Mouse (Mus musculus) heart, embryonic 15.5 days (tissue): ENCODE measurements around the gene Gm10447. TPM values are rescaled to one million over a fixed set of nuclear protein-coding genes. Genes with fewer than 3 reads are reported as not detected.

ENCODE experiments used
- ATAC-seq: fragments of 200-750 bp; cut with Nextera tagmentation; replicated peaks from 2 replicates; pipeline ENCODE4 v1.8.0; 2017; ENCODE audit warnings: low read depth, moderate TSS enrichment; ENCODE audit not compliant: insufficient number of reproducible peaks, insufficient read depth, low FRiP score
- H3K27ac ChIP-seq: fragments of 300-500 bp; sonication (generic); 2 replicates; pipeline ENCODE4 v1.5.1; 2015; ENCODE audit warnings: mild to moderate bottlenecking, inconsistent platforms
- H3K27me3 ChIP-seq: fragments of 300-500 bp; sonication (generic); 2 replicates; pipeline ENCODE4 v1.6.1; 2015; ENCODE audit warnings: inconsistent platforms
- H3K36me3 ChIP-seq: fragments of 300-500 bp; sonication (generic); 2 replicates; pipeline ENCODE4 v1.6.1; 2015; ENCODE audit warnings: mild to moderate bottlenecking, inconsistent platforms
- H3K4me1 ChIP-seq: fragments of 300-500 bp; sonication (generic); replicated peaks from 2 replicates; pipeline ENCODE4 v1.6.1; 2015; ENCODE audit warnings: inconsistent platforms
- H3K4me2 ChIP-seq: fragments of 300-500 bp; sonication (generic); 2 replicates; pipeline ENCODE4 v1.6.1; 2015; ENCODE audit warnings: inconsistent platforms, mild to moderate bottlenecking, moderate library complexity
- H3K4me3 ChIP-seq: fragments of 300-500 bp; sonication (generic); 2 replicates; pipeline ENCODE4 v1.5.1; 2015; ENCODE audit warnings: mild to moderate bottlenecking, inconsistent platforms
- H3K9ac ChIP-seq: fragments of 300-500 bp; sonication (generic); 2 replicates; pipeline ENCODE4 v1.6.1; 2015; ENCODE audit warnings: mild to moderate bottlenecking, inconsistent platforms
- H3K9me3 ChIP-seq: fragments of 300-500 bp; sonication (generic); replicated peaks from 2 replicates; pipeline ENCODE4 v1.6.1; 2016; ENCODE audit warnings: inconsistent platforms
- WGBS: fragments of 180-500 bp; shearing (Covaris S2); methylation state at CpG from one replicate; pipeline ENCODE4 v1.1.7; 2015; ENCODE audit warnings: mixed read lengths; 5-methylcytosine and 5-hydroxymethylcytosine counted together
- polyA plus RNA-seq: library from polyadenylated mRNA; unstranded; fragments of >200 nt; fragmentation: Nextera tagmentation; extraction: Ambion mirVana; gene quantifications from 2 replicates; pipeline ENCODE4 v1.2.1, GENCODE M21; 2015

The Gm10447 gene
- polyA plus RNA-seq, 1 experiment from 2014 or later, result not detected

GRCm38 (mm10) chr11:53457372-53457954, 553 bp upstream of the Gm10447 start:
- H3K9ac ChIP-seq, result peak overlapping the region; percentile 68
- peaks cover 14% of the 10 kb centered on the region for H3K27me3 ChIP-seq
- ATAC-seq, result peak; percentile 21; the same call in 1 of the 2 replicates
- H3K27ac ChIP-seq, result peak overlapping the region; percentile 48; the same call in 1 of the 2 replicates
- no peaks in the 10 kb centered on the region for H3K36me3 ChIP-seq
- H3K4me1 ChIP-seq, result peaks cover 5% of the 10 kb centered on the region
- H3K9me3 ChIP-seq, result no peaks in the 10 kb centered on the region
- peak overlapping the region; percentile 95 for H3K4me2 ChIP-seq
- peak overlapping the region; percentile 63 for H3K4me3 ChIP-seq
- 8% methylated on average over 29 of the region's 29 CpGs for WGBS

GRCm38 (mm10) chr11:53453031-53453430, 3.9 kb downstream of the Gm10447 start:
- no peak overlapping the region for H3K9ac ChIP-seq
- no peaks in the 10 kb centered on the region for H3K9me3 ChIP-seq
- H3K4me1 ChIP-seq, result peaks cover 22% of the 10 kb centered on the region
- no peak overlapping the region for H3K4me2 ChIP-seq
- WGBS, result 72% methylated on average over 5 of the region's 5 CpGs
- H3K4me3 ChIP-seq, result no peak overlapping the region
- H3K27ac ChIP-seq, result no peak overlapping the region
- ATAC-seq, result no peak
- H3K27me3 ChIP-seq, result no peaks in the 10 kb centered on the region
- H3K36me3 ChIP-seq, result no peaks in the 10 kb centered on the region

- WGBS, result 95% methylated on average over 9 of the region's 9 CpGs
- no peak overlapping the region for H3K4me3 ChIP-seq
- no peaks in the 10 kb centered on the region for H3K9me3 ChIP-seq
- no peak overlapping the region for H3K27ac ChIP-seq
- H3K36me3 ChIP-seq, result no peaks in the 10 kb centered on the region
- H3K27me3 ChIP-seq, result no peaks in the 10 kb centered on the region
- no peak for ATAC-seq
- H3K4me2 ChIP-seq, result no peak overlapping the region
- H3K4me1 ChIP-seq, result peaks cover 22% of the 10 kb centered on the region
- H3K9ac ChIP-seq, result no peak overlapping the region
Observed at GRCm38 (mm10) chr11:53452396-53452795, 4.5 kb downstream of the Gm10447 start.

- WGBS, result 68% methylated on average over 2 of the region's 2 CpGs
- Histone ChIP-seq H3K27ac (no peak overlapping the region), H3K27me3 (no peaks in the 10 kb centered on the region), H3K36me3 (no peaks in the 10 kb centered on the region), H3K9me3 (no peaks in the 10 kb centered on the region), H3K9ac (no peak overlapping the region), H3K4me1 (peaks cover 18% of the 10 kb centered on the region), H3K4me2 (no peak overlapping the region), H3K4me3 (no peak overlapping the region)
- no peak for ATAC-seq
Observed at GRCm38 (mm10) chr11:53451361-53451760, 5.5 kb downstream of the Gm10447 start.

- no peaks in the 10 kb centered on the region for H3K9me3 ChIP-seq
- no peak overlapping the region for H3K4me3 ChIP-seq
- H3K27me3 ChIP-seq, result no peaks in the 10 kb centered on the region
- WGBS, result 35% methylated on average over 15 of the region's 15 CpGs
- ATAC-seq, result no peak
- peaks cover 18% of the 10 kb centered on the region for H3K4me1 ChIP-seq
- no peak overlapping the region for H3K9ac ChIP-seq
- no peak overlapping the region for H3K4me2 ChIP-seq
- no peaks in the 10 kb centered on the region for H3K36me3 ChIP-seq
- H3K27ac ChIP-seq, result no peak overlapping the region
Observed at GRCm38 (mm10) chr11:53450070-53450705, 6.7 kb downstream of the Gm10447 start.

GRCm38 (mm10) chr11:53448529-53448928, 8.4 kb downstream of the Gm10447 start:
- peak overlapping the region; percentile 31 for H3K27ac ChIP-seq
- no peaks in the 10 kb centered on the region for H3K9me3 ChIP-seq
- ATAC-seq, result peak; percentile 63; the same call in 1 of the 2 replicates

GRCm38 (mm10) chr11:53447996-53448395, 8.9 kb downstream of the Gm10447 start:
- Histone ChIP-seq H3K9me3 (no peaks in the 10 kb centered on the region), H3K27me3 (no peaks in the 10 kb centered on the region), H3K36me3 (no peaks in the 10 kb centered on the region), H3K4me3 (no peak overlapping the region), H3K4me2 (no peak overlapping the region), H3K27ac (peak overlapping the region; percentile 1; the same call in 1 of the 2 replicates), H3K9ac (no peak overlapping the region), H3K4me1 (peaks cover 18% of the 10 kb centered on the region)
- WGBS, result 84% methylated on average over 8 of the region's 8 CpGs
- no peak for ATAC-seq

More at GRCm38 (mm10) chr11:53448529-53448928, 8.4 kb downstream of the Gm10447 start:
- no peak overlapping the region for H3K4me3 ChIP-seq
- H3K4me2 ChIP-seq, result no peak overlapping the region
- H3K4me1 ChIP-seq, result peaks cover 18% of the 10 kb centered on the region
- no peaks in the 10 kb centered on the region for H3K36me3 ChIP-seq
- no peaks in the 10 kb centered on the region for H3K27me3 ChIP-seq
- H3K9ac ChIP-seq, result no peak overlapping the region
- WGBS, result 85% methylated on average over 1 of the region's 1 CpGs

- no peak overlapping the region for H3K27ac ChIP-seq
- ATAC-seq, result no peak
- no peaks in the 10 kb centered on the region for H3K27me3 ChIP-seq
- WGBS, result 80% methylated on average over 13 of the region's 13 CpGs
- no peak overlapping the region for H3K4me3 ChIP-seq
- H3K36me3 ChIP-seq, result no peaks in the 10 kb centered on the region
- no peak overlapping the region for H3K9ac ChIP-seq
- peaks cover 28% of the 10 kb centered on the region for H3K4me1 ChIP-seq
- H3K9me3 ChIP-seq, result no peaks in the 10 kb centered on the region
- no peak overlapping the region for H3K4me2 ChIP-seq
Observed at GRCm38 (mm10) chr11:53446183-53446582, 10.7 kb downstream of the Gm10447 start.

- Histone ChIP-seq H3K27ac (no peak overlapping the region), H3K4me2 (no peak overlapping the region), H3K4me1 (peaks cover 23% of the 10 kb centered on the region), H3K27me3 (no peaks in the 10 kb centered on the region), H3K9me3 (no peaks in the 10 kb centered on the region), H3K9ac (no peak overlapping the region), H3K36me3 (no peaks in the 10 kb centered on the region), H3K4me3 (no peak overlapping the region)
- WGBS, result 35% methylated on average over 13 of the region's 13 CpGs
- no peak for ATAC-seq
Observed at GRCm38 (mm10) chr11:53445562-53445961, 11.3 kb downstream of the Gm10447 start.

- Histone ChIP-seq H3K4me1 (peaks cover 15% of the 10 kb centered on the region), H3K9ac (no peak overlapping the region), H3K9me3 (no peaks in the 10 kb centered on the region), H3K4me2 (no peak overlapping the region), H3K4me3 (no peak overlapping the region), H3K27me3 (no peaks in the 10 kb centered on the region), H3K36me3 (no peaks in the 10 kb centered on the region), H3K27ac (no peak overlapping the region)
- 45% methylated on average over 6 of the region's 6 CpGs for WGBS
- no peak for ATAC-seq
Observed at GRCm38 (mm10) chr11:53443861-53444260, 13.0 kb downstream of the Gm10447 start.

- Histone ChIP-seq H3K9me3 (no peaks in the 10 kb centered on the region), H3K9ac (peak overlapping the region; percentile 36), H3K36me3 (no peaks in the 10 kb centered on the region), H3K27ac (peak overlapping the region; percentile 83), H3K4me2 (peak overlapping the region; percentile 36; the same call in 1 of the 2 replicates), H3K27me3 (no peaks in the 10 kb centered on the region), H3K4me3 (no peak overlapping the region), H3K4me1 (peaks cover 11% of the 10 kb centered on the region)
- 3% methylated on average over 12 of the region's 12 CpGs for WGBS
- ATAC-seq, result no peak
Observed at GRCm38 (mm10) chr11:53441921-53442320, 15.0 kb downstream of the Gm10447 start.

GRCm38 (mm10) chr11:53436338-53436737, 20.6 kb downstream of the Gm10447 start:
- no peak overlapping the region for H3K27ac ChIP-seq
- peaks cover 4% of the 10 kb centered on the region for H3K4me1 ChIP-seq
- WGBS, result 85% methylated on average over 6 of the region's 6 CpGs
- H3K4me2 ChIP-seq, result no peak overlapping the region
- H3K9me3 ChIP-seq, result no peaks in the 10 kb centered on the region
- H3K4me3 ChIP-seq, result no peak overlapping the region
- H3K9ac ChIP-seq, result no peak overlapping the region
- H3K27me3 ChIP-seq, result no peaks in the 10 kb centered on the region
- no peaks in the 10 kb centered on the region for H3K36me3 ChIP-seq
- no peak for ATAC-seq
